Mouse (Mus musculus): ENCODE measurements around the gene Lrch4.

GRCm38 (mm10) chr5:137629306-137629721, 393 bp downstream of the Lrch4 start:
- TF ChIP-seq CTCF (IDR thresholded peaks at IDR 0.05) (no peak), EP300 (IDR thresholded peaks at IDR 0.05) (no peak; the same call in 1 of the 2 replicates)
